Mouse (Mus musculus) liver, embryonic 15.5 days (tissue): ENCODE measurements around the gene Plekhm1. TPM values are rescaled to one million over a fixed set of nuclear protein-coding genes. Genes with fewer than 3 reads are reported as not detected.

Source experiments
- polyA plus RNA-seq: library from polyadenylated mRNA; unstranded; fragments of >200 nt; fragmentation: Nextera tagmentation; extraction: Ambion mirVana; gene quantifications from 2 replicates; pipeline ENCODE4 v1.2.1, GENCODE M21; 2015

The Plekhm1 gene
- polyA plus RNA-seq, 1 experiment from 2014 or later, result 3.4 TPM

Other genes with a start within 250 kb of the Plekhm1 start
- gene Fmnl1, start 241.6 kb downstream of the Plekhm1 start, polyA plus RNA-seq, result 5.7 and 6.2 TPM in 2 replicates
- 0.08 TPM in 1 of 2 replicates, not detected in the other for gene 1700023F06Rik, start 204.1 kb downstream of the Plekhm1 start, polyA plus RNA-seq
- not detected in 2 replicates for gene Spata32, start 194.3 kb downstream of the Plekhm1 start, polyA plus RNA-seq
- gene Map3k14, start 145.2 kb downstream of the Plekhm1 start, polyA plus RNA-seq, result 0.47 and 0.77 TPM in 2 replicates
- gene Arhgap27, start 49.0 kb downstream of the Plekhm1 start, polyA plus RNA-seq, result 2.7 and 3.0 TPM in 2 replicates
- gene Lrrc37a, start 91.9 kb upstream of the Plekhm1 start, polyA plus RNA-seq, result not detected in 2 replicates
- not detected in 2 replicates for gene Gm884, start 208.5 kb upstream of the Plekhm1 start, polyA plus RNA-seq
- gene Lyzl6, start 226.2 kb upstream of the Plekhm1 start, polyA plus RNA-seq, result not detected in 2 replicates
- not detected in 2 replicates for gene Rprml, start 236.9 kb upstream of the Plekhm1 start, polyA plus RNA-seq